Mouse (Mus musculus) MEL (cell line): ENCODE results near the gene Slc7a5. TPM values are rescaled to one million over a fixed set of nuclear protein-coding genes. Genes with fewer than 3 reads are reported as not detected.

Source experiments
- DNase-seq: peaks from one replicate; pipeline ENCODE4 v3.0.0; 2011; ENCODE audit warnings: low read depth, low spot score
- H3K27ac ChIP-seq: 2 replicates; pipeline ENCODE4 v1.5.1; 2012; ENCODE audit warnings: low read depth, mild to moderate bottlenecking, control low read depth, low read length, moderate library complexity; ENCODE audit not compliant: control insufficient read depth
- H3K27me3 ChIP-seq, 2 experiments: fragments of 150-350 bp in 1 of 2; sonication (generic) in 1 of 2; 2 replicates each; pipeline ENCODE4 v1.6.1; 2012; ENCODE audit warnings: low read length in 2 of 2, mild to moderate bottlenecking in 2 of 2, improper control_type of control experiment in 1 of 2, moderate library complexity in 1 of 2; ENCODE audit not compliant: insufficient read depth in 2 of 2, control insufficient read depth in 1 of 2
- H3K36me3 ChIP-seq, 2 experiments: 2 replicates each; pipeline ENCODE4 v1.6.1; 2012 to 2014; ENCODE audit warnings: low read length in 2 of 2, improper control_type of control experiment in 1 of 2, inconsistent platforms in 1 of 2, mild to moderate bottlenecking in 1 of 2; ENCODE audit not compliant: insufficient read depth in 2 of 2, control insufficient read depth in 1 of 2
- H3K4me1 ChIP-seq, 2 experiments: fragments of 150-350 bp in 1 of 2; sonication (generic) in 1 of 2; 2 replicates each; pipeline ENCODE4 v1.6.1; 2012; ENCODE audit warnings: low read length in 2 of 2, improper control_type of control experiment in 1 of 2, mild to moderate bottlenecking in 1 of 2; ENCODE audit not compliant: insufficient read depth in 2 of 2, control insufficient read depth in 1 of 2
- H3K4me3 ChIP-seq, 2 experiments: fragments of 150-350 bp in 1 of 2; sonication (generic) in 1 of 2; 2 replicates each; pipeline ENCODE4 v1.5.1; 2012; ENCODE audit warnings: low read depth in 2 of 2, low read length in 2 of 2, mild to moderate bottlenecking in 2 of 2, moderate library complexity in 2 of 2, control low read depth in 1 of 2, improper control_type of control experiment in 1 of 2; ENCODE audit not compliant: control insufficient read depth in 1 of 2, insufficient read depth in 1 of 2
- H3K79me2 ChIP-seq: 2 replicates; pipeline ENCODE4 v1.6.1; 2012; ENCODE audit warnings: mild to moderate bottlenecking, low read length, moderate library complexity; ENCODE audit not compliant: control insufficient read depth, poor library complexity, insufficient read depth
- H3K9ac ChIP-seq: 2 replicates; pipeline ENCODE4 v1.6.1; 2012; ENCODE audit warnings: low read depth, mild to moderate bottlenecking, control low read depth, low read length, moderate library complexity; ENCODE audit not compliant: control insufficient read depth, poor library complexity, severe bottlenecking
- H3K9me3 ChIP-seq: fragments of 150-350 bp; sonication (generic); replicated peaks from 2 replicates; pipeline ENCODE4 v1.6.1; 2012; ENCODE audit warnings: mild to moderate bottlenecking, low read length, improper control_type of control experiment, moderate library complexity; ENCODE audit not compliant: insufficient read depth
- CHD1 ChIP-seq: IDR thresholded peaks from 2 replicates; pipeline ENCODE4 v1.6.1; 2012; ENCODE audit warnings: low read depth, mild to moderate bottlenecking, inconsistent platforms, low read length, improper control_type of control experiment
- CHD2 ChIP-seq: IDR thresholded peaks from 2 replicates; pipeline ENCODE4 v1.6.1; 2011; ENCODE audit warnings: low read length, improper control_type of control experiment
- CTCF ChIP-seq, 3 experiments: IDR thresholded peaks in 2 of 3; conservative IDR thresholded peaks in 1 of 3; 2 replicates each; pipeline ENCODE4 v1.5.1; 2011 to 2012; ENCODE audit warnings: low read length in 3 of 3, low read depth in 2 of 3, mild to moderate bottlenecking in 2 of 3, improper control_type of control experiment in 1 of 3, inconsistent platforms in 1 of 3, mixed read lengths in 1 of 3, moderate library complexity in 1 of 3; ENCODE audit not compliant: control insufficient read depth in 1 of 3, insufficient read depth in 1 of 3, poor library complexity in 1 of 3, severe bottlenecking in 1 of 3
- E2F4 ChIP-seq: IDR thresholded peaks from 2 replicates; pipeline ENCODE4 v1.6.1; 2011; ENCODE audit warnings: low read depth, low read length, improper control_type of control experiment, borderline replicate concordance
- ELF1 ChIP-seq: IDR thresholded peaks from 2 replicates; pipeline ENCODE4 v1.6.1; 2014; ENCODE audit warnings: low read depth, mild to moderate bottlenecking, inconsistent platforms, low read length, improper control_type of control experiment, moderate library complexity
- EP300 ChIP-seq, 2 experiments: IDR thresholded peaks; 2 replicates each; pipeline ENCODE4 v1.6.1; 2011; ENCODE audit warnings: improper control_type of control experiment in 2 of 2, low read length in 2 of 2, low read depth in 1 of 2, mild to moderate bottlenecking in 1 of 2
- GATA1 ChIP-seq: IDR thresholded peaks from 2 replicates; pipeline ENCODE4 v1.6.1; 2011; ENCODE audit warnings: low read depth, low read length, improper control_type of control experiment
- HCFC1 ChIP-seq: IDR thresholded peaks from 2 replicates; pipeline ENCODE4 v1.6.1; 2012; ENCODE audit warnings: low read depth, mild to moderate bottlenecking, inconsistent platforms, low read length, improper control_type of control experiment, moderate library complexity
- MAFK ChIP-seq: IDR thresholded peaks from 2 replicates; pipeline ENCODE4 v1.6.1; 2011; ENCODE audit warnings: low read depth, mild to moderate bottlenecking, low read length, improper control_type of control experiment, borderline replicate concordance
- MAZ ChIP-seq: IDR thresholded peaks from 2 replicates; pipeline ENCODE4 v1.6.1; 2012; ENCODE audit warnings: low read depth, mild to moderate bottlenecking, inconsistent platforms, low read length, improper control_type of control experiment
- MYC ChIP-seq: IDR thresholded peaks from 2 replicates; pipeline ENCODE4 v1.6.1; 2011; ENCODE audit warnings: low read depth, mild to moderate bottlenecking, low read length, improper control_type of control experiment, moderate library complexity
- NRF1 ChIP-seq: IDR thresholded peaks from 2 replicates; pipeline ENCODE4 v1.6.1; 2014; ENCODE audit warnings: low read depth, mild to moderate bottlenecking, inconsistent platforms, low read length, improper control_type of control experiment, moderate library complexity; ENCODE audit not compliant: poor library complexity, insufficient read depth, severe bottlenecking
- POLR2AphosphoS2 ChIP-seq: IDR thresholded peaks from 2 replicates; pipeline ENCODE4 v1.6.1; 2011; ENCODE audit warnings: low read length, improper control_type of control experiment
- TAL1 ChIP-seq: IDR thresholded peaks from 2 replicates; pipeline ENCODE4 v1.6.1; 2012; ENCODE audit warnings: mild to moderate bottlenecking, inconsistent platforms, low read length, moderate library complexity, mixed read lengths
- TCF12 ChIP-seq: IDR thresholded peaks from 2 replicates; pipeline ENCODE4 v1.6.1; 2014; ENCODE audit warnings: low read depth, mild to moderate bottlenecking, inconsistent platforms, low read length, improper control_type of control experiment, moderate library complexity
- USF2 ChIP-seq, 2 experiments: IDR thresholded peaks; 2 replicates each; pipeline ENCODE4 v1.6.1; 2011 to 2012; ENCODE audit warnings: improper control_type of control experiment in 2 of 2, low read length in 2 of 2, borderline replicate concordance in 1 of 2, inconsistent platforms in 1 of 2, low read depth in 1 of 2, mild to moderate bottlenecking in 1 of 2; ENCODE audit not compliant: insufficient read depth in 1 of 2
- ZKSCAN1 ChIP-seq: IDR thresholded peaks from 2 replicates; pipeline ENCODE4 v1.6.1; 2012; ENCODE audit warnings: low read depth, mild to moderate bottlenecking, inconsistent platforms, low read length, improper control_type of control experiment, moderate library complexity
- polyA plus RNA-seq, 2 experiments: library from polyadenylated mRNA; stranded (reverse) in 1 of 2; unstranded in 1 of 2; fragments of >175 nt in 1 of 2; fragments of >200 nt in 1 of 2; gene quantifications; 2 replicates each; pipeline versions ENCODE4 v1.2.1 to v1.2.4; 2012; ENCODE audit warnings: low replicate concordance in 2 of 2, low read depth in 1 of 2; ENCODE audit not compliant: insufficient read length in 2 of 2, insufficient read depth in 1 of 2, missing spikeins in 1 of 2
- total RNA-seq: library from RNA; depleted of rRNA; stranded (reverse); fragments of 300-350 nt; gene quantifications from 2 replicates; pipeline ENCODE4 v1.2.3, GENCODE M21; 2012

Slc7a5 gene
- total and polyA plus RNA-seq, 3 experiments: 55.0 to 263 (median 108) TPM

- H3K9ac ChIP-seq: no peak overlapping the region
- H3K9me3 ChIP-seq: no peaks in the 10 kb centered on the region
- H3K4me3 ChIP-seq: no peak overlapping the region
- no peak for DNase-seq
- peaks cover 4 to 15% of the 10 kb centered on the region in 2 experiments; a peak in 3 of 4 replicates for H3K36me3 ChIP-seq
- TF ChIP-seq ZKSCAN1 (no peak), CHD2 (no peak), HCFC1 (no peak), MAZ (no peak), MAFK (no peak), CHD1 (no peak), EP300 (IDR thresholded peaks at IDR 0.05; ENCODE audit: low read depth in 1 of 2, low read length in 2 of 2) (no peak), MYC (no peak), USF2 (IDR thresholded peaks at IDR 0.05; ENCODE audit: borderline replicate concordance in 1 of 2, insufficient read depth in 1 of 2, low read depth in 1 of 2, low read length in 2 of 2) (no peak), CTCF (IDR thresholded peaks at IDR 0.05 in 2 of 3, conservative IDR thresholded peaks at IDR 0.05 in 1 of 3; ENCODE audit: control insufficient read depth in 1 of 3, insufficient read depth in 1 of 3, low read depth in 2 of 3, low read length in 3 of 3, poor library complexity in 1 of 3, severe bottlenecking in 1 of 3) (no peak), E2F4 (no peak), TAL1 (no peak), TCF12 (no peak), GATA1 (no peak), ELF1 (no peak), NRF1 (no peak)
- H3K79me2 ChIP-seq: no peaks in the 10 kb centered on the region
- peaks cover 3 to 12% of the 10 kb centered on the region in 2 experiments for H3K4me1 ChIP-seq
- H3K27me3 ChIP-seq: no peaks in the 10 kb centered on the region
- no peak overlapping the region for H3K27ac ChIP-seq
These were observed 26.7 kb downstream of the Slc7a5 start for GRCm38 (mm10) chr8:121880818-121881217.

- no peak overlapping the region for H3K9ac ChIP-seq
- peaks cover 0 to 26% of the 10 kb centered on the region in 2 experiments; a peak in 3 of 4 replicates for H3K36me3 ChIP-seq
- no peak overlapping the region for H3K27ac ChIP-seq
These were observed 27.8 kb downstream of the Slc7a5 start for GRCm38 (mm10) chr8:121879712-121880111.

More at GRCm38 (mm10) chr8:121879712-121880111, 27.8 kb downstream of the Slc7a5 start:
- DNase-seq: no peak
- no peak overlapping the region for H3K4me3 ChIP-seq
- no peaks in the 10 kb centered on the region for H3K79me2 ChIP-seq
- no peaks in the 10 kb centered on the region for H3K9me3 ChIP-seq
- TF ChIP-seq CTCF (IDR thresholded peaks at IDR 0.05 in 2 of 3, conservative IDR thresholded peaks at IDR 0.05 in 1 of 3; ENCODE audit: control insufficient read depth in 1 of 3, insufficient read depth in 1 of 3, low read depth in 2 of 3, low read length in 3 of 3, poor library complexity in 1 of 3, severe bottlenecking in 1 of 3) (no peak), POLR2AphosphoS2 (peak; percentile 82; the same call in 1 of the 2 replicates)
- TF ChIP-seq, all 39 proteins: peak for 1
- Histone ChIP-seq H3K4me1 (peaks cover 12 to 23% of the 10 kb centered on the region in 2 experiments), H3K27me3 (no peaks in the 10 kb centered on the region)
